In genomic region chr19:43561841-43562240, GRCm38 (mm10) we compare ENCODE assay signal across 31 mouse cellular contexts. TPM values are rescaled to one million over a fixed set of nuclear protein-coding genes. Genes with fewer than 3 reads are reported as not detected.
"Had no signal": no experiment of that assay in that cellular context is flagged by ENCODE, and none has a peak within 500 bp of the region (broad histone marks: within the 10 kb centered on the region; RNA-seq: fewer than 3 reads in every experiment).

No protein-coding gene starts in this region.

- DNase-seq: cerebellum, adult 2 months; cerebellum, adult 8-10 months; cerebellum, adult 9-10 months; cerebellum, adult 9-11 months; cerebellum, postnatal 25 days; cerebellum, postnatal 36 days; embryo, embryonic 11 days; gastrocnemius, adult 2 months; gastrocnemius, postnatal 10 days; gastrocnemius, postnatal 14 days; gastrocnemius, postnatal 25 days; gastrocnemius, postnatal 36 days; heart, adult 18-20 months; heart, adult 2 months had no signal

- H3K9ac ChIP-seq: embryonic facial prominence, embryonic 12.5 days; embryonic facial prominence, embryonic 13.5 days; embryonic facial prominence, embryonic 15.5 days; forebrain, embryonic 12.5 days; forebrain, embryonic 13.5 days had no signal

- H3K27ac ChIP-seq: embryonic facial prominence, embryonic 10.5 days; embryonic facial prominence, embryonic 12.5 days; embryonic facial prominence, embryonic 13.5 days; embryonic facial prominence, embryonic 15.5 days; forebrain, embryonic 10.5 days; forebrain, embryonic 12.5 days; forebrain, embryonic 13.5 days; gastrocnemius, adult 2 months; heart, adult 2 months had no signal

- H3K4me2 ChIP-seq: embryonic facial prominence, embryonic 12.5 days; embryonic facial prominence, embryonic 13.5 days; embryonic facial prominence, embryonic 15.5 days; forebrain, embryonic 12.5 days; forebrain, embryonic 13.5 days; heart, embryonic 11.5 days had no signal

- H3K4me3 ChIP-seq: embryonic facial prominence, embryonic 10.5 days; embryonic facial prominence, embryonic 12.5 days; embryonic facial prominence, embryonic 13.5 days; embryonic facial prominence, embryonic 15.5 days; erythroblast, embryonic 14.5 days; forebrain, embryonic 10.5 days; forebrain, embryonic 12.5 days; forebrain, embryonic 13.5 days; gastrocnemius, adult 2 months; heart, adult 2 months had no signal

- H3K27me3 ChIP-seq: embryonic facial prominence, embryonic 15.5 days; forebrain, embryonic 13.5 days had no signal

- H3K36me3 ChIP-seq: embryonic facial prominence, embryonic 10.5 days; embryonic facial prominence, embryonic 12.5 days; embryonic facial prominence, embryonic 13.5 days; embryonic facial prominence, embryonic 15.5 days; forebrain, embryonic 10.5 days; forebrain, embryonic 12.5 days had no signal

- H3K4me1 ChIP-seq: embryonic facial prominence, embryonic 12.5 days; embryonic facial prominence, embryonic 13.5 days; embryonic facial prominence, embryonic 15.5 days; forebrain, embryonic 10.5 days; forebrain, embryonic 12.5 days; forebrain, embryonic 13.5 days had no signal

- ATAC-seq: forebrain, embryonic 13.5 days; forebrain, embryonic 14.5 days; forebrain, embryonic 16.5 days had no signal

- H3K9me3 ChIP-seq: embryonic facial prominence, embryonic 10.5 days; embryonic facial prominence, embryonic 12.5 days; embryonic facial prominence, embryonic 13.5 days; embryonic facial prominence, embryonic 15.5 days; forebrain, embryonic 10.5 days; forebrain, embryonic 12.5 days; forebrain, embryonic 13.5 days had no signal

RNA-seq across cellular contexts. Expression of gene Nkx2-3, which starts 50.3 kb away (rescaled TPM):
- total RNA-seq: gastrocnemius, adult 18-20 months; gastrocnemius, adult 2 months; gastrocnemius, adult 8-10 months; gastrocnemius, postnatal 10 days; gastrocnemius, postnatal 14 days; gastrocnemius, postnatal 25 days; gastrocnemius, postnatal 36 days; gastrocnemius, postnatal 4 days; granulocyte monocyte progenitor cell, adult 5-6 weeks; heart, adult 18-20 months; heart, adult 2 months; heart, adult 8-10 months had no signal
- polyA plus RNA-seq: cerebellum, adult 2 months; cortical plate, adult 2 months; erythroblast, embryonic 14.5 days; heart, adult 2 months; heart, embryonic 11.5 days had no signal
